Mouse (Mus musculus): ENCODE data around the gene Rad9b. TPM values are rescaled to one million over a fixed set of nuclear protein-coding genes. Genes with fewer than 3 reads are reported as not detected.

The Rad9b gene
- polyA plus RNA-seq (2015; fragmentation: Nextera tagmentation; extraction: Ambion mirVana), result 11.1 and 13.8 TPM in 2 replicates

GRCm38 (mm10) chr5:122353807-122354491 lies at the start of gene Rad9b, which contains the start of gene Vps29:
Gene Rad9b (minus strand): TSS chr5:122354233.
Gene Vps29 (plus strand): TSS chr5:122354369.
- Histone ChIP-seq H3K4me1 (ENCODE audit: insufficient read depth, low read length) (0 out of 2 replicates have a peak, but pooled peaks cover 5% of the 10 kb centered on the region), H3K27ac (ENCODE audit: low read length) (peak within 1 kb of the TSS; percentile 76), H3K4me2 (replicated peaks; ENCODE audit: low read depth, low read length) (peak within 1 kb of the TSS; percentile 71), H3K9me3 (ENCODE audit: low read length) (no peaks in the 10 kb centered on the region), H3K27me3 (ENCODE audit: insufficient read depth, low read length) (no peaks in the 10 kb centered on the region), H3K4me3 (ENCODE audit: low read length) (peak within 1 kb of the TSS; percentile 89), H3K36me3 (ENCODE audit: insufficient read depth, low read length) (peaks cover 2% of the 10 kb centered on the region; the same call in 1 of the 2 replicates), H3K9ac (replicated peaks; ENCODE audit: low read length) (peak within 1 kb of the TSS; percentile 92)
- peak; percentile 95 for ATAC-seq (ENCODE audit: low FRiP score, low TSS enrichment)
- WGBS, result under 1% methylated on average over 51 of the region's 51 CpGs

GRCm38 (mm10) chr5:122403362-122403761 lies 49.3 kb upstream of the Rad9b start:
- ATAC-seq (ENCODE audit: low FRiP score, low TSS enrichment), result no peak
- no peaks in the 10 kb centered on the region for H3K4me1 ChIP-seq (ENCODE audit: insufficient read depth, low read length)
- H3K36me3 ChIP-seq (ENCODE audit: insufficient read depth, low read length), result peaks cover 61% of the 10 kb centered on the region
- H3K27me3 ChIP-seq (ENCODE audit: insufficient read depth, low read length), result no peaks in the 10 kb centered on the region
- 0 out of 2 replicates have a peak, but pooled peaks cover 3% of the 10 kb centered on the region for H3K9me3 ChIP-seq (ENCODE audit: low read length)
- 90% methylated on average over 12 of the region's 12 CpGs for WGBS
- no peak overlapping the region for H3K9ac ChIP-seq (replicated peaks; ENCODE audit: low read length)
- H3K4me2 ChIP-seq (replicated peaks; ENCODE audit: low read depth, low read length), result no peak overlapping the region
- H3K27ac ChIP-seq (ENCODE audit: low read length), result no peak overlapping the region
- H3K4me3 ChIP-seq (ENCODE audit: low read length), result no peak overlapping the region

GRCm38 (mm10) chr5:122402772-122403171 lies 48.7 kb upstream of the Rad9b start:
- Histone ChIP-seq H3K9ac (replicated peaks; ENCODE audit: low read length) (no peak overlapping the region), H3K27ac (ENCODE audit: low read length) (no peak overlapping the region), H3K4me1 (ENCODE audit: insufficient read depth, low read length) (no peaks in the 10 kb centered on the region), H3K27me3 (ENCODE audit: insufficient read depth, low read length) (no peaks in the 10 kb centered on the region), H3K4me3 (ENCODE audit: low read length) (no peak overlapping the region), H3K36me3 (ENCODE audit: insufficient read depth, low read length) (peaks cover 61% of the 10 kb centered on the region), H3K9me3 (ENCODE audit: low read length) (0 out of 2 replicates have a peak, but pooled peaks cover 3% of the 10 kb centered on the region), H3K4me2 (replicated peaks; ENCODE audit: low read depth, low read length) (no peak overlapping the region)
- WGBS, result 86% methylated on average over 5 of the region's 5 CpGs
- ATAC-seq (ENCODE audit: low FRiP score, low TSS enrichment), result peak; percentile 21; the same call in 1 of the 2 replicates

- Histone ChIP-seq H3K9me3 (ENCODE audit: low read length) (0 out of 2 replicates have a peak, but pooled peaks cover 3% of the 10 kb centered on the region), H3K9ac (replicated peaks; ENCODE audit: low read length) (no peak overlapping the region), H3K27me3 (ENCODE audit: insufficient read depth, low read length) (no peaks in the 10 kb centered on the region), H3K36me3 (ENCODE audit: insufficient read depth, low read length) (peaks cover 57% of the 10 kb centered on the region), H3K4me1 (ENCODE audit: insufficient read depth, low read length) (no peaks in the 10 kb centered on the region), H3K27ac (ENCODE audit: low read length) (no peak overlapping the region), H3K4me2 (replicated peaks; ENCODE audit: low read depth, low read length) (no peak overlapping the region), H3K4me3 (ENCODE audit: low read length) (no peak overlapping the region)
- ATAC-seq (ENCODE audit: low FRiP score, low TSS enrichment), result peak; percentile 32; the same call in 1 of the 2 replicates
- 77% methylated on average over 13 of the region's 13 CpGs for WGBS
Observed at GRCm38 (mm10) chr5:122402160-122402559, 48.1 kb upstream of the Rad9b start.

GRCm38 (mm10) chr5:122401303-122401640 lies 47.2 kb upstream of the Rad9b start:
- Histone ChIP-seq H3K36me3 (ENCODE audit: insufficient read depth, low read length) (peaks cover 57% of the 10 kb centered on the region), H3K4me1 (ENCODE audit: insufficient read depth, low read length) (no peaks in the 10 kb centered on the region), H3K9ac (replicated peaks; ENCODE audit: low read length) (no peak overlapping the region), H3K4me2 (replicated peaks; ENCODE audit: low read depth, low read length) (no peak overlapping the region), H3K27me3 (ENCODE audit: insufficient read depth, low read length) (no peaks in the 10 kb centered on the region), H3K9me3 (ENCODE audit: low read length) (no peaks in the 10 kb centered on the region), H3K27ac (ENCODE audit: low read length) (no peak overlapping the region), H3K4me3 (ENCODE audit: low read length) (no peak overlapping the region)
- 16% methylated on average over 8 of the region's 8 CpGs for WGBS
- ATAC-seq (ENCODE audit: low FRiP score, low TSS enrichment), result no peak

GRCm38 (mm10) chr5:122400628-122401302 lies 46.7 kb upstream of the Rad9b start:
- no peak overlapping the region for H3K4me2 ChIP-seq (replicated peaks; ENCODE audit: low read depth, low read length)
- 59% methylated on average over 18 of the region's 18 CpGs for WGBS
- H3K27ac ChIP-seq (ENCODE audit: low read length), result no peak overlapping the region
- no peaks in the 10 kb centered on the region for H3K4me1 ChIP-seq (ENCODE audit: insufficient read depth, low read length)
- H3K9me3 ChIP-seq (ENCODE audit: low read length), result no peaks in the 10 kb centered on the region
- ATAC-seq (ENCODE audit: low FRiP score, low TSS enrichment), result no peak
- H3K9ac ChIP-seq (replicated peaks; ENCODE audit: low read length), result no peak overlapping the region
- peaks cover 52% of the 10 kb centered on the region for H3K36me3 ChIP-seq (ENCODE audit: insufficient read depth, low read length)
- no peaks in the 10 kb centered on the region for H3K27me3 ChIP-seq (ENCODE audit: insufficient read depth, low read length)
- no peak overlapping the region for H3K4me3 ChIP-seq (ENCODE audit: low read length)

- Histone ChIP-seq H3K4me1 (ENCODE audit: insufficient read depth, low read length) (no peaks in the 10 kb centered on the region), H3K4me3 (ENCODE audit: low read length) (no peak overlapping the region), H3K27me3 (ENCODE audit: insufficient read depth, low read length) (no peaks in the 10 kb centered on the region), H3K9me3 (ENCODE audit: low read length) (no peaks in the 10 kb centered on the region), H3K4me2 (replicated peaks; ENCODE audit: low read depth, low read length) (no peak overlapping the region), H3K36me3 (ENCODE audit: insufficient read depth, low read length) (peaks cover 43% of the 10 kb centered on the region), H3K9ac (replicated peaks; ENCODE audit: low read length) (no peak overlapping the region), H3K27ac (ENCODE audit: low read length) (no peak overlapping the region)
- ATAC-seq (ENCODE audit: low FRiP score, low TSS enrichment), result no peak
- WGBS, result 88% methylated on average over 8 of the region's 8 CpGs
Observed at GRCm38 (mm10) chr5:122399871-122400270, 45.8 kb upstream of the Rad9b start.

- Histone ChIP-seq H3K36me3 (ENCODE audit: insufficient read depth, low read length) (peaks cover 20% of the 10 kb centered on the region), H3K4me1 (ENCODE audit: insufficient read depth, low read length) (peaks cover 5% of the 10 kb centered on the region), H3K27me3 (ENCODE audit: insufficient read depth, low read length) (no peaks in the 10 kb centered on the region), H3K9ac (replicated peaks; ENCODE audit: low read length) (no peak overlapping the region), H3K9me3 (ENCODE audit: low read length) (no peaks in the 10 kb centered on the region), H3K4me3 (ENCODE audit: low read length) (no peak overlapping the region), H3K27ac (ENCODE audit: low read length) (peak overlapping the region; percentile 16; the same call in 1 of the 2 replicates), H3K4me2 (replicated peaks; ENCODE audit: low read depth, low read length) (no peak overlapping the region)
- ATAC-seq (ENCODE audit: low FRiP score, low TSS enrichment), result no peak
- 88% methylated on average over 8 of the region's 8 CpGs for WGBS
Observed at GRCm38 (mm10) chr5:122397495-122397894, 43.5 kb upstream of the Rad9b start.

GRCm38 (mm10) chr5:122396791-122397190 lies 42.8 kb upstream of the Rad9b start:
- peaks cover 7% of the 10 kb centered on the region for H3K4me1 ChIP-seq (ENCODE audit: insufficient read depth, low read length)
- H3K27ac ChIP-seq (ENCODE audit: low read length), result peak overlapping the region; percentile 84
- 74% methylated on average over 10 of the region's 10 CpGs for WGBS
- H3K9ac ChIP-seq (replicated peaks; ENCODE audit: low read length), result no peak overlapping the region; the same call in 1 of the 2 replicates
- ATAC-seq (ENCODE audit: low FRiP score, low TSS enrichment), result peak; percentile 50; the same call in 1 of the 2 replicates
- peaks cover 18% of the 10 kb centered on the region for H3K36me3 ChIP-seq (ENCODE audit: insufficient read depth, low read length)
- no peaks in the 10 kb centered on the region for H3K27me3 ChIP-seq (ENCODE audit: insufficient read depth, low read length)
- no peaks in the 10 kb centered on the region for H3K9me3 ChIP-seq (ENCODE audit: low read length)
- 0 out of 2 replicates have a peak overlapping the region, but pooled peaks have one; percentile 11 for H3K4me3 ChIP-seq (ENCODE audit: low read length)
- no peak overlapping the region for H3K4me2 ChIP-seq (replicated peaks; ENCODE audit: low read depth, low read length)

GRCm38 (mm10) chr5:122393887-122394286 lies 39.9 kb upstream of the Rad9b start:
- 55% methylated on average over 2 of the region's 2 CpGs for WGBS
- H3K4me3 ChIP-seq (ENCODE audit: low read length), result no peak overlapping the region
- H3K36me3 ChIP-seq (ENCODE audit: insufficient read depth, low read length), result peaks cover 10% of the 10 kb centered on the region
- no peaks in the 10 kb centered on the region for H3K27me3 ChIP-seq (ENCODE audit: insufficient read depth, low read length)
- H3K4me1 ChIP-seq (ENCODE audit: insufficient read depth, low read length), result peaks cover 7% of the 10 kb centered on the region
- no peaks in the 10 kb centered on the region for H3K9me3 ChIP-seq (ENCODE audit: low read length)
- H3K27ac ChIP-seq (ENCODE audit: low read length), result no peak overlapping the region
- no peak for ATAC-seq (ENCODE audit: low FRiP score, low TSS enrichment)
- no peak overlapping the region for H3K4me2 ChIP-seq (replicated peaks; ENCODE audit: low read depth, low read length)
- no peak overlapping the region for H3K9ac ChIP-seq (replicated peaks; ENCODE audit: low read length)

Data from kidney, embryonic 16.5 days (tissue).